Mouse (Mus musculus) 3134 (cell line): ENCODE measurements at regions not wholly inside any gene's neighbourhood (a gene's known extent, or its start where the extent isn't known, plus 50 kb on each side); places are given as distances from the start of the nearest gene placed in this dataset.
A peak's percentile ranks its signal among the peaks of the same experiment; 100 is the strongest.

Experiments used
- DNase-seq: peaks from one replicate; pipeline ENCODE4 v3.0.0-alpha.2; 2011; ENCODE audit warnings: low spot score; ENCODE audit not compliant: insufficient read length; ENCODE audit errors: extremely low read depth

GRCm38 (mm10) chr15:62500966-62501365 lies 1344.0 kb downstream of the Gsdmc2 start:
- peak; percentile 81 for DNase-seq

- no peak for DNase-seq
Measured at GRCm38 (mm10) chr15:62500522-62500921, 1344.5 kb downstream of the Gsdmc2 start.

GRCm38 (mm10) chr15:62496193-62496592 lies 1348.8 kb downstream of the Gsdmc2 start:
- no peak for DNase-seq

GRCm38 (mm10) chr15:62492350-62492749 lies 1352.6 kb downstream of the Gsdmc2 start:
- DNase-seq: no peak

- no peak for DNase-seq
Measured at GRCm38 (mm10) chr15:62490548-62490947, 1354.4 kb downstream of the Gsdmc2 start.

GRCm38 (mm10) chr15:62486540-62486939 lies 1358.4 kb downstream of the Gsdmc2 start:
- DNase-seq: no peak

- no peak for DNase-seq
Measured at GRCm38 (mm10) chr15:62484350-62484749, 1360.6 kb downstream of the Gsdmc2 start.

- peak; percentile 22 for DNase-seq
Measured at GRCm38 (mm10) chr15:62483534-62483933, 1361.4 kb downstream of the Gsdmc2 start.

- DNase-seq: no peak
Measured at GRCm38 (mm10) chr15:62482357-62482756, 1362.6 kb downstream of the Gsdmc2 start.

GRCm38 (mm10) chr15:62477779-62478178 lies 1367.2 kb downstream of the Gsdmc2 start:
- no peak for DNase-seq

- DNase-seq: no peak
Measured at GRCm38 (mm10) chr15:62476452-62476851, 1368.5 kb downstream of the Gsdmc2 start.

- no peak for DNase-seq
Measured at GRCm38 (mm10) chr15:62470683-62471331, 1374.2 kb downstream of the Gsdmc2 start.

- DNase-seq: peak; percentile 52
Measured at GRCm38 (mm10) chr15:62468076-62468475, 1376.9 kb downstream of the Gsdmc2 start.

GRCm38 (mm10) chr15:62466856-62467255 lies 1378.1 kb downstream of the Gsdmc2 start:
- DNase-seq: no peak

- peak; percentile 73 for DNase-seq
Measured at GRCm38 (mm10) chr15:62465026-62465839, 1379.7 kb downstream of the Gsdmc2 start.

GRCm38 (mm10) chr15:62462698-62463097 lies 1382.3 kb downstream of the Gsdmc2 start:
- DNase-seq: no peak

GRCm38 (mm10) chr15:62461398-62462051 lies 1383.5 kb downstream of the Gsdmc2 start:
- no peak for DNase-seq

GRCm38 (mm10) chr15:62460724-62461123 lies 1384.3 kb downstream of the Gsdmc2 start:
- DNase-seq: no peak

- no peak for DNase-seq
Measured at GRCm38 (mm10) chr15:62460026-62460607, 1384.9 kb downstream of the Gsdmc2 start.

- no peak for DNase-seq
Measured at GRCm38 (mm10) chr15:62457990-62458389, 1387.0 kb downstream of the Gsdmc2 start.

GRCm38 (mm10) chr15:62457051-62457664 lies 1387.8 kb downstream of the Gsdmc2 start:
- DNase-seq: no peak
